Mouse (Mus musculus) neutrophil, adult 83 days (primary cell): ENCODE measurements around the gene Ndufb10. TPM values are rescaled to one million over a fixed set of nuclear protein-coding genes. Genes with fewer than 3 reads are reported as not detected.

ENCODE experiments used
- total RNA-seq, 2 experiments: library from RNA; stranded (reverse); gene quantifications; one replicate each; pipeline ENCODE4 v1.2.4; 2023

The Ndufb10 gene
- total RNA-seq: 10 to 100 TPM; 71.6 to 74.1 TPM

GRCm38 (mm10) chr17:24724184-24724583 lies at the start of gene Ndufb10:
Gene Ndufb10, minus strand, starts transcription at chr17:24724478.

GRCm38 (mm10) chr17:24752415-24753394 lies 28.4 kb upstream of the Ndufb10 start, which contains the start of gene Hs3st6:
Gene Hs3st6, plus strand, starts transcription at chr17:24752988.

GRCm38 (mm10) chr17:24736330-24737051 lies 12.2 kb upstream of the Ndufb10 start, which contains the start of gene Msrb1:
Gene Msrb1, plus strand, starts transcription at chr17:24736642.

GRCm38 (mm10) chr17:24727618-24728017 lies 3.3 kb upstream of the Ndufb10 start, which contains the start of gene Rpl3l:
Gene Rpl3l, plus strand, starts transcription at chr17:24727820.

GRCm38 (mm10) chr17:24717943-24718342 lies 6.3 kb downstream of the Ndufb10 start, which contains the start of the genes Rnf151 and Rps2:
Gene Rnf151, minus strand, starts transcription at chr17:24718063.
Gene Rps2, plus strand, starts transcription at chr17:24718116.

GRCm38 (mm10) chr17:24706982-24707800 lies 17.1 kb downstream of the Ndufb10 start, which contains the start of gene Tbl3:
Gene Tbl3, minus strand, starts transcription at chr17:24707660.

GRCm38 (mm10) chr17:24696011-24696697 lies 28.1 kb downstream of the Ndufb10 start, which contains the start of the genes Gfer and Noxo1:
Gene Gfer, minus strand, starts transcription at chr17:24696156.
Gene Noxo1, plus strand, starts transcription at chr17:24696234.

GRCm38 (mm10) chr17:24689251-24690081 lies 34.8 kb downstream of the Ndufb10 start, which contains the start of gene Syngr3:
Gene Syngr3, minus strand, starts transcription at chr17:24689955.

Other genes with a start within 250 kb of the Ndufb10 start
- gene Mlst8, start 245.4 kb downstream of the Ndufb10 start, total RNA-seq: 10 to 100 TPM; 46.7 to 47.8 TPM
- not detected for gene Caskin1, start 235.9 kb downstream of the Ndufb10 start, total RNA-seq
- gene Traf7, start 196.5 kb downstream of the Ndufb10 start, total RNA-seq: 100 to 1,000 TPM; 130 to 144 TPM
- 1 to 10 TPM in 1 of 2 experiments, under 1 TPM in 1; 0.42 to 1.2 TPM for gene Rab26, start 190.3 kb downstream of the Ndufb10 start, total RNA-seq
- gene Pkd1, start 174.6 kb downstream of the Ndufb10 start, total RNA-seq: 10 to 100 TPM; 18.7 TPM
- 10 to 100 TPM; 40.6 to 46.9 TPM for gene Tsc2, start 91.8 kb downstream of the Ndufb10 start, total RNA-seq
- 1 to 10 TPM; 1.0 to 3.5 TPM for gene Nthl1, start 91.8 kb downstream of the Ndufb10 start, total RNA-seq
- gene Slc9a3r2, start 74.2 kb downstream of the Ndufb10 start, total RNA-seq: 1 to 10 TPM; 2.0 to 2.9 TPM
- not detected for gene Npw, start 66.0 kb downstream of the Ndufb10 start, total RNA-seq
- 10 to 100 TPM; 26.5 to 28.8 TPM for gene Zfp598, start 54.8 kb downstream of the Ndufb10 start, total RNA-seq
- gene Syngr3, start 34.5 kb downstream of the Ndufb10 start, total RNA-seq: under 1 TPM in 1 of 2 experiments, not detected in 1; 0.20 TPM
- gene Gfer, start 28.3 kb downstream of the Ndufb10 start, total RNA-seq: 1 to 10 TPM; 7.9 to 9.0 TPM
- 1 to 10 TPM; 1.8 to 2.2 TPM for gene Noxo1, start 28.2 kb downstream of the Ndufb10 start, total RNA-seq
- gene Tbl3, start 16.8 kb downstream of the Ndufb10 start, total RNA-seq: 10 to 100 TPM; 12.1 to 16.7 TPM
- not detected for gene Rnf151, start 6.4 kb downstream of the Ndufb10 start, total RNA-seq
- gene Rps2, start 6.4 kb downstream of the Ndufb10 start, total RNA-seq: 100 to 1,000 TPM; 644 to 709 TPM
- gene Rpl3l, start 3.3 kb upstream of the Ndufb10 start, total RNA-seq: 1 to 10 TPM; 1.0 to 1.2 TPM
- 1,000 to 10,000 TPM; 1,053 to 1,152 TPM for gene Msrb1, start 12.2 kb upstream of the Ndufb10 start, total RNA-seq
- gene Hs3st6, start 28.5 kb upstream of the Ndufb10 start, total RNA-seq: under 1 TPM in 1 of 2 experiments, not detected in 1; 0.66 TPM
- not detected for gene Meiob, start 79.8 kb upstream of the Ndufb10 start, total RNA-seq
- 10 to 100 TPM; 49.6 to 49.7 TPM for gene Hagh, start 115.7 kb upstream of the Ndufb10 start, total RNA-seq
- 1 to 10 TPM; 5.1 to 6.5 TPM for gene Fahd1, start 125.9 kb upstream of the Ndufb10 start, total RNA-seq
- under 1 TPM; 0.15 to 0.42 TPM for gene Igfals, start 141.5 kb upstream of the Ndufb10 start, total RNA-seq
- 10 to 100 TPM; 36.0 to 39.5 TPM for gene Nubp2, start 161.9 kb upstream of the Ndufb10 start, total RNA-seq
- gene Spsb3, start 162.2 kb upstream of the Ndufb10 start, total RNA-seq: 10 to 100 TPM; 20.6 to 24.6 TPM
- gene Eme2, start 170.6 kb upstream of the Ndufb10 start, total RNA-seq: 10 to 100 TPM; 11.7 to 16.5 TPM
- gene Mrps34, start 170.6 kb upstream of the Ndufb10 start, total RNA-seq: 10 to 100 TPM; 14.6 to 18.9 TPM
- gene Nme3, start 172.0 kb upstream of the Ndufb10 start, total RNA-seq: 10 to 100 TPM; 15.6 to 23.0 TPM
- 10 to 100 TPM; 61.9 to 68.8 TPM for gene Mapk8ip3, start 212.5 kb upstream of the Ndufb10 start, total RNA-seq
- 10 to 100 TPM; 36.4 to 38.8 TPM for gene Jpt2, start 236.2 kb upstream of the Ndufb10 start, total RNA-seq